Mouse (Mus musculus) intestine, embryonic 15.5 days (tissue): Measurements from ENCODE around the gene Entpd8. TPM values are rescaled to one million over a fixed set of nuclear protein-coding genes. Genes with fewer than 3 reads are reported as not detected.
A peak's percentile ranks its signal among the peaks of the same experiment; 100 is the strongest.

Source experiments
- ATAC-seq: fragments of 200-750 bp; cut with Nextera tagmentation; 2 replicates; pipeline ENCODE4 v1.8.0; 2017; ENCODE audit warnings: moderate TSS enrichment, moderate library complexity
- H3K27ac ChIP-seq: fragments of 300-500 bp; sonication (generic); 2 replicates; pipeline ENCODE4 v1.5.1; 2015; ENCODE audit warnings: mild to moderate bottlenecking, inconsistent platforms
- H3K27me3 ChIP-seq: fragments of 300-500 bp; sonication (generic); replicated peaks from 2 replicates; pipeline ENCODE4 v1.6.1; 2015; ENCODE audit warnings: inconsistent platforms
- H3K36me3 ChIP-seq: fragments of 300-500 bp; sonication (generic); 2 replicates; pipeline ENCODE4 v1.6.1; 2015; ENCODE audit warnings: inconsistent platforms
- H3K4me1 ChIP-seq: fragments of 300-500 bp; sonication (generic); replicated peaks from 2 replicates; pipeline ENCODE4 v1.6.1; 2015; ENCODE audit warnings: inconsistent platforms
- H3K4me2 ChIP-seq: fragments of 300-500 bp; sonication (generic); replicated peaks from 2 replicates; pipeline ENCODE4 v1.6.1; 2015; ENCODE audit warnings: mild to moderate bottlenecking, inconsistent platforms
- H3K4me3 ChIP-seq: fragments of 300-500 bp; sonication (generic); replicated peaks from 2 replicates; pipeline ENCODE4 v1.5.1; 2015; ENCODE audit warnings: inconsistent platforms
- H3K9ac ChIP-seq: fragments of 300-500 bp; sonication (generic); 2 replicates; pipeline ENCODE4 v1.6.1; 2015; ENCODE audit warnings: inconsistent platforms
- H3K9me3 ChIP-seq: fragments of 300-500 bp; sonication (generic); 2 replicates; pipeline ENCODE4 v1.6.1; 2016; ENCODE audit warnings: inconsistent platforms
- WGBS: fragments of 180-500 bp; shearing (Covaris S2); methylation state at CpG from one replicate; pipeline ENCODE4 v1.1.7; 2015; 5-methylcytosine and 5-hydroxymethylcytosine counted together
- polyA plus RNA-seq: library from polyadenylated mRNA; unstranded; fragments of >200 nt; fragmentation: Nextera tagmentation; extraction: Ambion mirVana; gene quantifications from 2 replicates; pipeline ENCODE4 v1.2.1, GENCODE M21; 2015

The Entpd8 gene
- polyA plus RNA-seq, 1 experiment from 2014 or later: 8.9 TPM

DNA sequence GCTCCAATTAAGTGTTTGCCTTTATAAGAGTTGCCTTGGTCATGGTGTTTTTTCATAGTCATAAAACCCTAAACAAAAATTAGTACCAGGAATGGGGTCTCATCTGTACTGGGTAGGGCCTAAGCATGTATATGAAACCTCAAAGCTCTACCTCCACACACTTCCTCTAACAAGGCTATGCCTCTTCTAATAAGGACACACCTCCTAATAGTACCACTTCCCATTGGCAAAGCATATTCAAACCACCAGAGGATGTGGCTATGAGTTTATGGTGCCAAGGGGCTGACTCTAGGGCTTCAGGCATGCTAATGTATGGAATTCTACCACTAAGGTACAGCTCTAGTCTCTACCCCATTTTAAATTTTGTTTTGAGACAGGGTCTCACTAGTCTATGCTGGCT, 14.6 kb upstream of the Entpd8 start:
- Histone ChIP-seq H3K9ac (no peak overlapping the region), H3K4me3 (no peak overlapping the region), H3K27ac (no peak overlapping the region), H3K9me3 (no peaks in the 10 kb centered on the region), H3K4me2 (no peak overlapping the region), H3K4me1 (no peaks in the 10 kb centered on the region), H3K36me3 (no peaks in the 10 kb centered on the region), H3K27me3 (no peaks in the 10 kb centered on the region)
- no peak for ATAC-seq

DNA sequence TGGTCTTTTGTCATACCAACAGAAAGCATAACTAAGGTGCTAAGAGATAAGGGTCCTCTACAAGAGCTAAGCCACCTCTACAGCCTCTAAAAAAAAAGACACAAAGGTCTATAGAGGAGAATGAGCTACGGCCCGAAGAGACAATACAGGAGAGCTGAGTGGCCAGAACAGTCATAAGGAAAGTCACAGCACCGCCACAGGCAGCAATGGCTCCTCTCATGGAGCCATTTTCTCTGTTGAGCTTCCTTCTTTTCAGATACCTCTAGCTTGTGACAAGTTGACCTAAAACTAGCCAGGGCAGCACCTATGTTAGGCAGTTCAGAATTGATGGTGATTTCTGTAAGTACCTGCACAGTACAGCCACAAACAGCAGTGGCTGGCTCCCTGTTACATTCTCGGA, 13.6 kb upstream of the Entpd8 start:
- H3K27ac ChIP-seq: no peak overlapping the region
- 78% methylated on average over 4 of the region's 4 CpGs for WGBS

DNA sequence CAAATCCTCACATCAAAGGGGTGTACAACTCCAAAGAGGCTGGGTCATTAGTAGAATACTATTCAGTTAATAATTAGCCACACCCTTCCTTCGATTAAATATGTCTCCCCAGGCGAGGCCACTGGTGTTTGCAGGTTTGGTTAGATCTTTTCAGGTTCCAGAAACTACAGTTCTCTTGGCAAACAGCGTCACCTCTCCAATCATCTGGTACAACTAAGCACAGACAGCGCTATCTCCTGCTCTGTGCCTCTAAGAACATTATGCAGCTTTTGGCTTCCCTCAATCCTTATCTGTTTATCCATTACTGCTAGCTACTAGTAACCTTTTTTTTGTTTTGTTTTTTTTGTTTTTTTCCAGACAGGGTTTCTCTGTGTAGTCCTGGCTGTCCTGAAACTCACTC, 10.6 kb upstream of the Entpd8 start:
- Histone ChIP-seq H3K36me3 (no peaks in the 10 kb centered on the region), H3K27me3 (no peaks in the 10 kb centered on the region), H3K4me3 (no peak overlapping the region), H3K4me1 (no peaks in the 10 kb centered on the region), H3K9ac (no peak overlapping the region), H3K27ac (no peak overlapping the region), H3K9me3 (no peaks in the 10 kb centered on the region), H3K4me2 (no peak overlapping the region)
- 70% methylated on average over 4 of the region's 4 CpGs for WGBS
- no peak for ATAC-seq

More for the DNA sequence above, 13.6 kb upstream of the Entpd8 start:
- Histone ChIP-seq H3K36me3 (no peaks in the 10 kb centered on the region), H3K4me1 (no peaks in the 10 kb centered on the region), H3K4me3 (no peak overlapping the region), H3K9ac (no peak overlapping the region), H3K27me3 (no peaks in the 10 kb centered on the region), H3K4me2 (no peak overlapping the region), H3K9me3 (no peaks in the 10 kb centered on the region)
- no peak for ATAC-seq

DNA sequence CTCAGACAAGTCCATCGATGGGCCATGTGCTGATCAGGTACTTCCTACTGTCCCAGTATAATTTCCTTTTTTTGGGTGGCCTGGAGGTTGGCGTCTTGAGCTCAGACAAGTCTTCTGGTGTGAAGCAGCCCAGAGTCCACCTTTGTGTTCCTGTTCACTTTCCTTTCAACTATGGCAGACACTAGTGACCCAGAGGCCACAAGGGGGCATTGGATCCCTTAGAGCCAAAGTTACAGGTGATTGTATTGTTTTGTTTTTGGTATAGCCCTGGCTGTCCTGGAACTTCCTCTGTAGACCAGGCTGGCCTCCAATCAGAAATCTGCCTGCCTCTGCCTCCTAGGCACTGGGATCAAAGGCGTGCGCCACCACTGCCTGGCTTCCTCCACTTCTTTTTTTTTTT, 7.7 kb upstream of the Entpd8 start:
- Histone ChIP-seq H3K27me3 (no peaks in the 10 kb centered on the region), H3K4me1 (0 out of 2 replicates have a peak, but pooled peaks cover 3% of the 10 kb centered on the region), H3K27ac (no peak overlapping the region), H3K36me3 (no peaks in the 10 kb centered on the region), H3K4me2 (no peak overlapping the region), H3K4me3 (no peak overlapping the region), H3K9ac (no peak overlapping the region), H3K9me3 (no peaks in the 10 kb centered on the region)
- ATAC-seq: no peak
- WGBS: 88% methylated on average over 4 of the region's 4 CpGs

DNA sequence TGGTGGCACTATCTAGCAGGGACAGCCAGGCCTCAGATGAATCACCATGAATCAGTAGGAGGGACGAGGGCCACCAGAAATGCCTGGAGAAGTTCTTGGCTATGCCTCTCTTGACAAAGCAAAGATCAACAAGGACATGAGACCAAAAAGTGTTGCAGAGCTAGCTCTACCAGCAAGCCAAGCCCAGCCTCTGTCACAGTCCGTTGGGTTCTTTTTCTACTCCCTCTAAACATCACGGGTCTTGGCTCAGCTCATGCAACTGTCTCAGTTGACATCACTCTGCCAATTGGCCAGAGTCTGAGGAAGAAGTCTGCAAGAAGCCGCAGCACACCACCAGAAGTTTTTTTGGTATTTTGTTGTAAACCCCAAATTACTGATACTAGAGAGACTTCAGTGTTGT, 4.6 kb upstream of the Entpd8 start:
- Histone ChIP-seq H3K4me2 (no peak overlapping the region), H3K4me3 (no peak overlapping the region), H3K27ac (no peak overlapping the region), H3K9ac (no peak overlapping the region), H3K36me3 (no peaks in the 10 kb centered on the region), H3K9me3 (no peaks in the 10 kb centered on the region), H3K27me3 (no peaks in the 10 kb centered on the region), H3K4me1 (0 out of 2 replicates have a peak, but pooled peaks cover 3% of the 10 kb centered on the region)
- ATAC-seq: no peak
- WGBS: 61% methylated on average over 4 of the region's 4 CpGs

DNA sequence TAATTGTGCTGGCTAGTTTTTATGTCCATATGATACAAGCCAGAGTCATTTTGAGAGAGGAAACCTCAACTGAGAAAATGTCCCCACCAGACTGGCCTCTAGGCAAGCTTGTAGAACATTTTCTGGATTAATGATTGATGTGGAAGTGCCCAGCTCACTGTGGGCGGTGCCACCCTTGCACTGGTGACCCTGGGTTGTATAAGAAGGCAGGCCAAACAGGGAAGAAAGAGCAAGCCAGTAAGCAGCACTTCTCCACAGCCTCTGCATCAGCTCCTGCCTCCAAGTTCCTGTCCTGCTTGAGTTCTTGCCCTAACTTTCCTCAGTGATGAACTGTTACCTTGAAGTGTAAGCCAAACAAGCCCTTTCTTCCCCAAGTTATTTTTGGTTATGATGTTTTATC, 1.1 kb upstream of the Entpd8 start:
- Histone ChIP-seq H3K4me1 (0 out of 2 replicates have a peak, but pooled peaks cover 7% of the 10 kb centered on the region), H3K36me3 (no peaks in the 10 kb centered on the region), H3K9me3 (no peaks in the 10 kb centered on the region), H3K4me3 (no peak overlapping the region), H3K4me2 (no peak overlapping the region), H3K27ac (peak overlapping the region; percentile 25; the same call in 1 of the 2 replicates), H3K27me3 (no peaks in the 10 kb centered on the region), H3K9ac (no peak overlapping the region)
- 50% methylated on average over 1 of the region's 1 CpGs for WGBS
- peak; percentile 55 for ATAC-seq

DNA sequence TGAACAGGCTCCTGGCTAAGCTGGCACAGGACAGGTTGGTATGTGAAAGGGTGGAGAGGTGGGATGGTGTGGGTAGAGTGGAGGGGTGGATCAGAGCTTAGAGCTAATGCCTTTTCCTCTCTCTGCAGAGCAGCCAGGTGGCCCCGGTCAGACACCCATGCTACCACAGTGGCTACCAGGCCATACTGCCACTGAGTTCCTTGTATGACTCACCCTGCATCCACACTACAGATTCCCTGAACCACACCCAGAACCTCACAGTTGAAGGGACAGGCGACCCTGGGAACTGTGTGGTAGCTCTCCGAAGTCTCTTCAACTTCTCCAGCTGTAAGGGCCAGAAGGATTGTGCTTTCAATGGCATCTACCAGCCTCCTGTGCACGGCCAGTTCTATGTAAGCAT, 3.6 kb downstream of the Entpd8 start:
- 79% methylated on average over 4 of the region's 4 CpGs for WGBS
- 0 out of 2 replicates have a peak, but pooled peaks cover 4% of the 10 kb centered on the region for H3K4me1 ChIP-seq
- H3K4me3 ChIP-seq: no peak overlapping the region
- no peak overlapping the region for H3K4me2 ChIP-seq
- H3K9me3 ChIP-seq: no peaks in the 10 kb centered on the region
- H3K9ac ChIP-seq: no peak overlapping the region
- H3K27ac ChIP-seq: no peak overlapping the region
- H3K36me3 ChIP-seq: no peaks in the 10 kb centered on the region
- ATAC-seq: peak; percentile 44; the same call in 1 of the 2 replicates
- no peaks in the 10 kb centered on the region for H3K27me3 ChIP-seq

DNA sequence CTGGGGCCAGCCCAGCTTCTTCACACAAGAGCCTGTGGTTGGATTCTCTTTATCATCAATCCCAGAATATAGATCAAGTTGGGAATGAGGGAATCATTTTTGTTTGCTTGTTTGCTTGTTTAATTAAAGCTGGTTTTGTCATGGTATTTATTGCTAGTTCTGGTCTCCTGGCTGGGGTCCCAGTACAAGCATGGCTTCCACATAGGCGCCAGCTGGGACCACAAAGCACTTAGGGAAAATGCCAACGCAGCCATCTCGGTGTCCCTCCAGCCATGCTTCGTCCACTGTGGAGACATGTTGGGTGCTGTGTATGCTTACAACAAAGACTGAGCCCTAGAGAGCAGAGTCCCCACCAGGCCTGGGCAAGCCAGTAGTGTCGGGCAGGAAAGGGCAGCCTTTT, 5.5 kb downstream of the Entpd8 start:
- Histone ChIP-seq H3K4me2 (no peak overlapping the region), H3K4me1 (0 out of 2 replicates have a peak, but pooled peaks cover 4% of the 10 kb centered on the region), H3K9me3 (no peaks in the 10 kb centered on the region), H3K36me3 (no peaks in the 10 kb centered on the region), H3K9ac (no peak overlapping the region), H3K27me3 (no peaks in the 10 kb centered on the region), H3K27ac (no peak overlapping the region), H3K4me3 (no peak overlapping the region)
- 89% methylated on average over 5 of the region's 5 CpGs for WGBS
- no peak for ATAC-seq

DNA sequence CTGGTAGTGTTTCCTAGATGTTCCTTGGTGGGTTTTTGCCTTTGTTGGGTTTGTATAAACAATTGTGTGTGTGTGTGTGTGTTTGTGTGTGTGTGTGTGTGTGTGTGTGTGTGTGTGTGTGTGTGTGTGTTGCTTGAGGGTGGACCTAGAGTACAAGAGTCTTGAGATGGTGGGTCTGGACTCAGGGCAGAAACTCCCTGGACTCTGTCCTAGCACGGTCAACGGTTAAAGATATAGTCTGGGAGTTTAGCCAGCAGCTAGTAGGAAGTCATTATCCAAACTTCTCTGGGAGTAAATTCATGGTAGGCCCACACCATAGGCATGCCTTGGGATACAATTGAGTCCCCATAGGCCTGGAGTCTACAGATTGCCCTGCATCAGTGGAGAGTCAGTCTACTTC, 7.7 kb downstream of the Entpd8 start:
- ATAC-seq: no peak
- Histone ChIP-seq H3K4me3 (no peak overlapping the region), H3K4me2 (no peak overlapping the region), H3K27me3 (no peaks in the 10 kb centered on the region), H3K27ac (no peak overlapping the region), H3K9ac (no peak overlapping the region), H3K4me1 (no peaks in the 10 kb centered on the region), H3K9me3 (no peaks in the 10 kb centered on the region), H3K36me3 (no peaks in the 10 kb centered on the region)
- WGBS: 85% methylated on average over 2 of the region's 2 CpGs

DNA sequence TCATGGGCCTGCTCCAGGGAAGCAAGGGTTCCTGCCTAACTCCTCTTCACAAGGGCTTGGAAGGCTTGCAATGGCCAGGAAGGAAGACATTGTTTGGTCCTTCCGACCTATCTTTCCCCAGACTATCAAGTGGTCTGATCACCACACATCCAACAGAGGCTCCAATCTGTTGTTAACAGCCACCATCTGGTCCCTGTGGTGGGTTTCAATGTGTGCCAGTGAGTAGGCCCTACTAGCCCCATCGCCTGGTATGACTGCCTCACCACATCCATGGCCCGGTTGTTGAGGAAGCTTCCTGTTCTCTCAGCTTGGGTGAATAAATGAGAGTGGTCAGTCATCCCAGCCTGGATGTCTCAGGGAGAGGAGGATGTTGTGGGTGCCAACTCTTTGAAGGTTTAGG, 8.5 kb downstream of the Entpd8 start:
- H3K27me3 ChIP-seq: no peaks in the 10 kb centered on the region
- H3K9me3 ChIP-seq: no peaks in the 10 kb centered on the region
- H3K36me3 ChIP-seq: no peaks in the 10 kb centered on the region
- no peak for ATAC-seq
- H3K9ac ChIP-seq: no peak overlapping the region
- no peak overlapping the region for H3K4me2 ChIP-seq
- 85% methylated on average over 3 of the region's 3 CpGs for WGBS
- H3K4me3 ChIP-seq: no peak overlapping the region
- no peaks in the 10 kb centered on the region for H3K4me1 ChIP-seq
- H3K27ac ChIP-seq: no peak overlapping the region

DNA sequence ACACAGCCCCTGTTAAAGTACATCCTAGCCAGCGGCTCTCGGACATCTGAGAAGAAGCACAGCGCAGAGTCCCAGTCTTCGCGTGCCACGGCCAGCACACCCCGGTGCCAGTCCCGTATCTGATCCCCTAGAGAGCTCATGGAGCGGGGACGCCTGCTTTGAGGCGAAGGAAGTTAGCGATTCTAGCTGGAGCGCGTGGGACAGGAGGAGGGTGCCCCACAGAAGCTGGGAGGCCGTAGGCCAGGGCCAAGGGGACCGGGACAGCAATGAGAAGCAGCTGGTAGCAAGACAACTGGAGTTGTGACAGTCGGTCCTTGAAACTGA, 14.6 kb downstream of the Entpd8 start:
- Histone ChIP-seq H3K27ac (0 out of 2 replicates have a peak overlapping the region, but pooled peaks have one; percentile 37), H3K4me3 (peak overlapping the region; percentile 30), H3K9ac (no peak overlapping the region), H3K36me3 (no peaks in the 10 kb centered on the region), H3K9me3 (no peaks in the 10 kb centered on the region), H3K27me3 (no peaks in the 10 kb centered on the region), H3K4me1 (peaks cover 16% of the 10 kb centered on the region; the same call in 1 of the 2 replicates), H3K4me2 (peak overlapping the region; percentile 59)
- 46% methylated on average over 17 of the region's 17 CpGs for WGBS
- ATAC-seq: peak; percentile 61

DNA sequence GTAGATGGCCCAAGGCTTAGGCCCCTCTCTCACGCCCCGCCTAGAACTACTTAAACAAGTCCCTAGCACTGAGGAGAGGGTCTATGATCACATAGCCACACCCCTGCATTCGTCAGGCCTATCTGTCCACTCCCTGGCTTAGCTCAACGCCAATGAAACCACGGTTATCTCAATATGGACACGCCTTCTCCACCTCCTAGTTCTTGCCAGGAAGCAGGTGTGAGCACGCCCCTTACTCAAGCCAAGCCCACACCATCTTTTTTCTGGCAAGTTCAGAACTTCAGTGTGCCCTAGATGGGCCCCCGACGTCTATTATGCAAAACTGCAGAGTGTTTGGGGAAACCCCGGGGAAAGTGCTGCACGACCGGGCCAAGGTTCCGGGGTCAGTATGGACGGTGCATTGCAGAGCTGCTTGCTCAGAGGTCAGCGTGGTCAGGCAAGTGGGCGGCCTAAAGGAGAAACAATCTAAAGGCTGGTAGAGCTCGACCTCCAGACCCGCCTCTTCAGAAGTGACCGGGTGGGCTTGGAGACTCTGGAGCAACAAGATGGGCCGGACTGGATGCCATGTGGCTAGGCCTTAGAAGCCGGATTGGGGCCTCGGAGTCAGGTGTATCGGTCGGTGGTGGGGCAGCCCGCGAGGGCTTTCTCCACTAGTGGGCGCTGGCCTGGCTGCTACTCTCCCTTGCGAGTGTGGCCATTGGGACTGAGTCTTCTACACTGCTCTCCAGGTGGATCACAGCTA, 15.2 kb downstream of the Entpd8 start, which contains the start of gene Noxa1:
Gene Noxa1, minus strand, starts transcription at position 41 of the 742 bp plus-strand sequence.
- Histone ChIP-seq H3K4me2 (peak within 1 kb of the TSS; percentile 59), H3K36me3 (no peaks in the 10 kb centered on the region), H3K4me3 (peak within 1 kb of the TSS; percentile 30), H3K9ac (peak within 1 kb of the TSS; percentile 8; the same call in 1 of the 2 replicates), H3K9me3 (no peaks in the 10 kb centered on the region), H3K27ac (0 out of 2 replicates have a peak within 1 kb of the TSS, but pooled peaks have one; percentile 37), H3K4me1 (peaks cover 16% of the 10 kb centered on the region; the same call in 1 of the 2 replicates), H3K27me3 (no peaks in the 10 kb centered on the region)
- peak; percentile 92 for ATAC-seq
- 40% methylated on average over 28 of the region's 28 CpGs for WGBS
